Mouse (Mus musculus) right cerebral cortex, adult 18-20 months (tissue): ENCODE data around the gene Sec61g.
"Not testable (repeated sequence)": the region's sequence is repeated elsewhere in the genome, so short reads cannot be mapped to it uniquely, and the experiment has no call there.

Source experiments
- DNase-seq: peaks from one replicate; pipeline ENCODE4 v3.0.0; 2022; ENCODE audit warnings: mixed read lengths

The Sec61g gene

GRCm38 (mm10) chr11:16508052-16508654 lies at the start of gene Sec61g:
Sec61g (minus strand) TSS chr11:16508484.
- DNase-seq: peak; percentile 96

GRCm38 (mm10) chr11:16546421-16547163 lies 38.3 kb upstream of the Sec61g start:
- DNase-seq: no peak

- DNase-seq: no peak
Measured at GRCm38 (mm10) chr11:16537379-16537778, 29.1 kb upstream of the Sec61g start.

- DNase-seq: no peak
Measured at GRCm38 (mm10) chr11:16534582-16535553, 26.6 kb upstream of the Sec61g start.

GRCm38 (mm10) chr11:16532877-16533276 lies 24.6 kb upstream of the Sec61g start:
- DNase-seq: no peak

- no peak for DNase-seq
Measured at GRCm38 (mm10) chr11:16528909-16529308, 20.6 kb upstream of the Sec61g start.

- no peak for DNase-seq
Measured at GRCm38 (mm10) chr11:16528391-16528790, 20.1 kb upstream of the Sec61g start.

- DNase-seq: no peak
Measured at GRCm38 (mm10) chr11:16527743-16528142, 19.5 kb upstream of the Sec61g start.

- DNase-seq: no peak
Measured at GRCm38 (mm10) chr11:16526467-16526866, 18.2 kb upstream of the Sec61g start.

- no peak for DNase-seq
Measured at GRCm38 (mm10) chr11:16525724-16526123, 17.4 kb upstream of the Sec61g start.

GRCm38 (mm10) chr11:16524917-16525640 lies 16.8 kb upstream of the Sec61g start:
- DNase-seq: peak; percentile 30

- not testable (repeated sequence) for DNase-seq
Measured at GRCm38 (mm10) chr11:16515081-16515480, 6.8 kb upstream of the Sec61g start.

- DNase-seq: not testable (repeated sequence)
Measured at GRCm38 (mm10) chr11:16514221-16514620, 5.9 kb upstream of the Sec61g start.

- no peak for DNase-seq
Measured at GRCm38 (mm10) chr11:16507385-16508051, 766 bp downstream of the Sec61g start.

- no peak for DNase-seq
Measured at GRCm38 (mm10) chr11:16505999-16506398, 2.3 kb downstream of the Sec61g start.

GRCm38 (mm10) chr11:16503150-16503549 lies 5.1 kb downstream of the Sec61g start:
- DNase-seq: no peak

GRCm38 (mm10) chr11:16502744-16503143 lies 5.5 kb downstream of the Sec61g start:
- no peak for DNase-seq

- DNase-seq: no peak
Measured at GRCm38 (mm10) chr11:16498756-16499680, 9.3 kb downstream of the Sec61g start.
